Mouse (Mus musculus) bone marrow macrophage, adult 2 months (primary cell): ENCODE measurements around the gene Ncapd2.

Experiments
- CTCF ChIP-seq: IDR thresholded peaks from 2 replicates; pipeline ENCODE4 v1.5.1; 2012; ENCODE audit warnings: low read depth, mild to moderate bottlenecking, low read length, moderate library complexity
- POLR2A ChIP-seq: IDR thresholded peaks from 2 replicates; pipeline ENCODE4 v1.6.1; 2012; ENCODE audit warnings: mild to moderate bottlenecking, low read depth, low read length, borderline replicate concordance

GRCm38 (mm10) chr6:125128724-125129123 is 62.8 kb downstream of the Ncapd2 start:
- TF ChIP-seq CTCF (no peak), POLR2A (no peak)
